Mouse (Mus musculus): Measurements from ENCODE around the gene Aadac.
A peak's percentile ranks its signal among the peaks of the same experiment; 100 is the strongest.

Gene Aadac

DNA sequence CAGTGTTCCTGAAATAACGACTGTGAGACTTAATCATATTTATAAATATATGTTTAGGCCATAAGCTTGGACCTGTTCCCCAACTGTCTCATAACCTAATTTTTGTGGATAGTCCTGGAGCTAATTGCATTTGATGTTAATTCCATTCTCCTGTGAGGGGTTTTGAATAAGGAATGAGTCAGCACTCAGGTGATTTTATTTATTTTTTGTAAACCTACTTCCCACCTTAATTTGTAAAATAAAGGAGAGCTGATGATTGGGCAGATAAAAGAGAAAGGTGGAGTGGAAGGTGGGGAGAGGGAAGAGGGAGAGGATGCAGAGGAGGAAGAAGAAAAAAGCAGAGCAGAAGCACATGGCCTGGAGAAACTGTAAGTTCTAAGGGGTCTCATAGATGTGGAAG lies at the start of gene Aadac:
Gene Aadac, plus strand, starts transcription at position 301 of the 400 bp plus-strand sequence.
- DNase-seq (ENCODE audit: low spot score in 2 of 2), result no peak

DNA sequence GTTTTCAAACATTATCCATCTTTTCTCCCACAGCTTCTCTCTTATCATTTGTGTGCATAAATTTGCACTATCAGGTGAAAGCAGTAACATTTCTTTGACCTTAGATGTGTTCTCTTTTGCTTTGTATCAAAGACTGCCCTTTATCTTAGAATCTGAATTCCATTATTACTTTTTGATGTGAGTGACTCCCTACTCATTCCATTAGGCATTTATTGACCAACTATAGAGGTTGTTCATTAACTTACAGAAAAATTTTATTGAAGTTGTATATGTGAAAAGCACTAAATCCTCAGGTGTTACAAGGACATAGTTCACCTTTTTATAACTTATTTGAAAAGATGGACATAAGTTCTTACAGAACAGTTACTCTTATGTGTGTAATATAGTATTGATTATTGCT lies 21.9 kb upstream of the Aadac start:
- no peak for DNase-seq (ENCODE audit: low spot score in 2 of 2)

DNA sequence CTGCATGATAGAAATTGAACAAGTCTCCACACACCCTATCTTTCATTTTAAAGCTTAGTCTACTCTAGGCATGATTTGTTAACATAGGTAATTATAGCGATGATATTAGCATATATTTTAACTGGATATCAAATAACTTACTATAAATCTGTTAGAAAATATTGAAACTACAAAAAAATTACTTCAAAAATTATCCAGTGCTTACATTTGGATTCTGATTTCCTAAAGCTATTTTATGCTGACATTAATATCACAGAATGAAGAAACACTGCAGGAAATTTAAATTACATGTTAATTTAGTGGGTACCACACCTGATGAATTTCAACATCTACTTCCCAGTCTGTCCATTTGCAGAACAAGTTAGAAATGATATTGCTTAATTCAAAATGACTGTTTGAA lies 19.1 kb upstream of the Aadac start, which contains the start of gene Aadacl2:
Gene Aadacl2, plus strand, starts transcription at position 301 of the 400 bp plus-strand sequence.
- DNase-seq (ENCODE audit: low spot score in 2 of 2), result no peak

DNA sequence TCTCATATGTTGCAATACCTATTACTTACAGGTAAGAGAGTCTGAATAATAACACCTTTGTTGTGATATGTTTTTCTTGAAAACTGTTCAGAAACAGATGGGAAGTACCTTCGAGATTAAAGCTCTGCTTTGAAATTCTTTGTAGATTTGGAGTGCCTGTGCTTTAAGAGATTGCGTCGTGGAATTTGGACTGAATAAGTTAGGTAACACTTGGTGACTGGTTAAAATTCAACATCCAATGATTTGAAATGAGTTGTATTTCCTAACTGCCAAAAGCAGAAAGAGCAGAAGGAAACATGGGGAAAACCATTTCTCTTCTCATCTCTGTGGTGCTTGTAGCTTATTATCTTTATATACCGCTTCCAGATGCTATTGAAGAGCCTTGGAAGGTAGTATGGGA lies 6.0 kb downstream of the Aadac start:
- no peak for DNase-seq (ENCODE audit: low spot score in 2 of 2)

DNA sequence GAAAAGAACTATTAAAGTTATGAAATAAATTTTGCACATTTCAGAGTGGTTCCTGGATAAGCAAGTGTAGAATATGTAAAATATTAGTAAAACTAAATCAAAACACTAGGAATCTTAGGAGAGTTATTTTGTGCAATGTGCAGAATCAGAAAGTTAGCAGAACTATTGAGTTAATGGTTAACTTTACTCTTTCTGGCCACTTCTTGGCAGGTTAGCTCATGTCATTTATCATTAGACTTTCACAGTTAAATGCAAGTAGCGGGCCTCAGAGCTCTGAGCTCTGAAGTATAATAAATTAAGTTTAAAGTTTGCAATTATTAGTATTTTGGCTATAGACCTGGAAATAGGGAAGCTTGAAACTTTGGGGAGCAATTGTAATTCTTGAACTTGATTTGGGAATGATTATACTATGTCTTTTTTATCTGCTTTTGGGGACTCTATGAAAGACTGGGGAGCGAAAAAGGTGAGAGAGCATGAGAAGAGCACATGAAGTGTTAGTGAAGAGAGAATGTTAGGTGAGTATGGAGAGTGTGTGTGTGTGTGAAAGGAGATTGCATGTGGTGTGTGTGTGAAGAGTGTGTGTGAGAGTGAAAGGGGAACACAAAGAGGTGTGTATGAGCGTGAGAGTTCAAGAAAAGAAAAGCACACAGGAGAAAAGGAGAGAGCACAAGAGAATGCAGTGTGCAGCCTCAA lies 20.9 kb downstream of the Aadac start:
- no peak for DNase-seq (ENCODE audit: low spot score in 2 of 2)

DNA sequence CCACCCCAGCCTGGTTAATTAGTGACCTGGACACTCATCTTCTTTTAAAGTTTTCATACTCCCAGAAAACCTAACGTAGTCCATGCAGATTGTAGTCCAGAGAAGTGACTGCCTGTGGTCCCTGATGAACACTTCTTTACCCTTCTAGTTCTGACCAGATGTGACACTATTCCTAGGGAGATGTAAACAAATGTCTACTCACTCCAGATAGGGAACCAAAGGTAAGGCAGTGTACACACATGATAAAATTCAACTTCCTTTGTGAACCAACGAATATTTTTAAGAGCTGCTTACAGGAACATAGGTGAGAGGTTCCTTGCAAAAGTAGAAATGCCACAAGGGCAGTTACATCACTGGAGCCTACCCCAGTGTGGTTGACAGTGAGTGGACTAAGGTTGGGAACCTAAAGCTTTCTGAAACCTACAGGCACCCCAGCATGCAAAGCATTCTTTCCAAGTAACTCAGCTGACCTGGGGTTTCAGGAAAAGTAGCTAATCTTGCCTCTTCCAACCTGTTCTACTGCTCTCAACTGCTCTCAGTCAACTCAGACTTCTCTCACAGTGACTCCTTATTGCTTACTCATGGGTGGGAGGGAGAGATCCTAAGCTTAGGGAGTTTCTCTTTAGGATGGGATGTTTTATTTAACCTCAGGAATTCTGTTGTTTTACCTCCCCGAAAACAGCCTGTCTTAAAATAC lies 27.9 kb downstream of the Aadac start:
- peak in 1 of 2 experiments; percentile 2 for DNase-seq (ENCODE audit: low spot score in 2 of 2)

DNA sequence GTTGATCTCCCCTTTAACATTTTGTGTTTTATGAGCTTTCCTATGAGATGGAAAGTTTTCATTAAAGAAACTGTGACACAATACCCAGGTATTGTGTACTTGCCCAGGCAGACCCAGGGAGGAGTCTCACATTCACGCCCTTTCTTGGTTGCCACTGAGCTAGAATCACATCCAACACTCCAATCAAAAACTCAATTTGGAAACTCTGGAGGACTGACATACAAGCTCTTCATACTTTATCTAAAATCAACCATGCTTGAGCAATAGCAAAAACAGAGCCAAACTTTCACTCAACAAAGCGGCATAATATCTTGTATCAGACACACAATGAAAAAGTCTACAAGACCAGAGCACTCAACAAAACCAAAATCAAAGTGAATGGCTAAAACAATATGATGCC lies 28.4 kb downstream of the Aadac start:
- DNase-seq (ENCODE audit: low spot score in 2 of 2), result peak in 1 of 2 experiments; percentile 2

DNA sequence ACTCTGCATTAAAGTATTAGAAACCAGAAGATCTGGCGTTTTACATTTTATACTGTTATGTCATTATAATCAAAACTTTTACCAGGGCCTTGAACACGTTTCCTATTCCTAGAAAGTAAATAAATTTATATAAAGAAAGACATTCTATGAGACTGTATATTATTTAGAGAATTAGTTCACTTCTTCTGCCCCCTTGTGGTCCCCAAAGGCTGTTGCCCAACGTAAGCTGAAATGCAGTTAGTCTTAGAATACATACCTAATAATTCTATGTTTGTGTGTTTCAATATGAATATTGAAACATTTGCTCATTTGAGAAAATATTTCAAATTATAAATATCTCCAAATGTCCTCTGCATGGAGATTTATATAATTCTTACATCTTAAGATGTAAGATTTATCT lies 30.9 kb downstream of the Aadac start:
- DNase-seq (ENCODE audit: low spot score in 2 of 2), result no peak

DNA sequence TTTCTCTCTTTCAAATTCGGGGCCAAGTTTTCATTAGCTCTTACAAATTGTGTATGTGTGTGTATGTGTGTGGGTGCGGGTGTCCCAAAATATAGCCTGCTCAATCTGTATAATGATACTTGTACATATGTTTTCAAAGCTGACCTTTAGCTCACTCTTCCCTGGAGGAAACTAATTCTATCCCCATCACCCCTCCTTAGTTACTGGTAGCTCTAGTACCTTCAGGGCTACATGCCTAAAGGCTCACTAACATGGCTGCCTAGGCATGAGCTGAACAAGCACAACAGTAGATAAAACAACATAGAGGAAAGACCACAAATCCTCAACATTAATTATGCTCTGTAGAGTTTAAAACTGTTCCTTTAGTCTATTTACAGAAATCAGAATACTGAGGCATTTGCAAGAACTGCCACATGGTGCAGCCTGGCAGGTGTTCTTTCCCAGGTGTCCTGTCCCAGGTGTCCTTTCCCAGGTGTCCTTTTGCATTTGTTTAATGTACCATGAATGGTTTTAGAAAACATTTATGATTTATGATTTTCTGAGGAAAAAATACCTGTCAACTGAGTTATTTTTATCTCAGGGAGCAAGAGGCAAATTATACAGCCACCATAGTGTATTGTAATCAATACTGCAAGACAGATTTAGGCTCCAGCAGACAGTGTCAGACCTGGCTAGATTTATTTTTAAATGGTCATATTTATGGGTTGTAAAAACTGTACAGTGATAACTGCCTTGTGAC lies 31.7 kb downstream of the Aadac start:
- no peak for DNase-seq (ENCODE audit: low spot score in 2 of 2)

DNA sequence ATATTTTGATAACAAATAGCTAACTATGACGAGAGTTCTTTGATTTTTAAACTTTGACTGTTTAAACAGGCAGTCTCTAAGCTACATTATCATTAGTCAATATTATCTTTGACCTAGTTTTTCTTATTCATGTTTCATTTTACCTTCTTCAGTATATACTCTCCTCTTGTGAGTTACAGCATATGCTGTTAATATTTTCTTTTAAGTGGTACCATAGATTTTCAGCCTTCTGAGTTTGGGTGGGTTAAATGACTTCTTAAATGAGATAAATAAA lies 32.2 kb downstream of the Aadac start:
- DNase-seq (ENCODE audit: low spot score in 2 of 2), result no peak

DNA sequence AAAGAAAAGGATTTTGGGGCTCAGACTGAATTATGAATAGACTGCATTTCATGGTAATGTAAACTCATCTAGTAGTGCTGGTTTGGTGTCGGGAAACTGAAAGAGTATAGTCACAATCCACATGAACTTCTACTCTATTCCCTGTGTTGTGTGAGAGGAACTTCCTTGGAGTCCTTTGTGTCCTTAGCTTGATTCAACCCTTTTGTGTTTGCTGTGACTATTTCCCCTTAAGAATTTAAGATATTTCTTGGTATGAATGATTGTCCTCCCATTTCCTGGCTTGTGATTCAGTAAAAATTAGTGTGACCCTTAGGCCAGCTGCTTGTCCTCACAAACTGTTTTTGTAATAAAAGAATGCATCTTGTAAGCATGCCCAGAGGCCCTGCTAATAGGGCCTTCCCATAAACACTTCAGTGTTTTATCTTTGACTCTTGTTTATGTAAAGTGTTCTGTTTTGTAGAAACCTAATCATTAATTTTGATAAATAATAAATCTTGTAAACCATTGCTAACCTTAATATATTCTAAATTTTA lies 53.4 kb downstream of the Aadac start:
- no peak for DNase-seq (ENCODE audit: low spot score in 2 of 2)

DNA sequence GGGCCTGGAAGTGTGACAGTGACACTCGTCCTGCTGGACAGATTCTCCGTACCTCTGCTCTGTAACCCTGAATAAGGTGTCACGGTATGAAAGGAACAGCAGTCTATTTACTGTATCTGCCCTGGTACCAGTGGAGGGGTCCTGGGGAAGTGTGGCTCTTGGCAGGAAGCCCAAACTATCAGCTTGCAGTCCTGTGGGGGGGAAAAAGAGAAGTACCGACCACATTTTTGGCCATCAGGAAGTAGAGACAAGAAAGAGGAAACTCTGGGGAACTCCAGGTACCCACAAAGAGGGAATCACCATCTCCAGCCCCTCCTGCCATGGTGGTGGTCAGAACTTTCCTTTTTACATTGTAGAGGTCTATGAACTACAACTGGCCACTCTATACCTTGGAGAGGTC lies 55.1 kb downstream of the Aadac start:
- DNase-seq (ENCODE audit: low spot score in 2 of 2), result no peak

DNA sequence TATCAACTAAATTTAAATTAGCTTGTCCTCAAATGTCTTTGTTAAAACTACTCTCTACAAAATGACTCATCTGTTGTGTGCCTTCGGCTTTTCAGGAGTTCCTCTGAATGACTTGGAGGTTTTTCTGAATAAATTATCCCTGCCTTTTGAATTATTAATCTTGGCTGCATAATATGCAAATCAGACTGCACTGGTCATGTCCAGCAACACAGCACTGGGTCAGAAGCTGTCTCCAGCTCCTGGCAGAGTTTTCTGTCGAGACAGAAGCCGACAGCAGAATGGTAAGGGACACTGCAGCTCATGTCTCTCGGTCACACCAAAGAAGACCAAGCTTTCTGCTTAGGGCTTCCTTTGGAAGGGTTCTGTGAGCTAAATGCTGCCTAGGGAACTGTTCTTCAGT lies 56.1 kb downstream of the Aadac start, which contains the start of gene Sucnr1:
Gene Sucnr1, plus strand, starts transcription at position 222 of the 400 bp plus-strand sequence.
- peak in 1 of 2 experiments; percentile 19 for DNase-seq (ENCODE audit: low spot score in 2 of 2)

DNA sequence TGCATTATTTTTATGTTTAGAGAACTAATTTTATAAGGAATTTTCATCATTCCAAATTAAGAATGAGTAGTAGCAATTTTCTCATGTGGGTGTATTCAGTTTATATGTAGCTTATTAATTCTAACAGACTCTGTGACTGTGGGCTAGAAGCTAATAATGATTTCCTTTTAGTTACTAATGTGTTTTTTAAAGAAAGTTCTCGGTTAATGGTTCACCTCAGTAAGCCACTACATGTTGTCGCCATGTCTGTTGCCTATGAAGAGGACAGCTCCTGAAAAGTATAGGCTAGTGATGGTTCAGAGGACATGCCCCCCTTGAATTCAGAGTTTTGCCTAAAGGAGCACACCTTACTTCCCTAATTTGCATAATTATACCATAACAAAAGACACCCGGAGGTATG lies 57.2 kb downstream of the Aadac start:
- DNase-seq (ENCODE audit: low spot score in 2 of 2), result no peak

DNA sequence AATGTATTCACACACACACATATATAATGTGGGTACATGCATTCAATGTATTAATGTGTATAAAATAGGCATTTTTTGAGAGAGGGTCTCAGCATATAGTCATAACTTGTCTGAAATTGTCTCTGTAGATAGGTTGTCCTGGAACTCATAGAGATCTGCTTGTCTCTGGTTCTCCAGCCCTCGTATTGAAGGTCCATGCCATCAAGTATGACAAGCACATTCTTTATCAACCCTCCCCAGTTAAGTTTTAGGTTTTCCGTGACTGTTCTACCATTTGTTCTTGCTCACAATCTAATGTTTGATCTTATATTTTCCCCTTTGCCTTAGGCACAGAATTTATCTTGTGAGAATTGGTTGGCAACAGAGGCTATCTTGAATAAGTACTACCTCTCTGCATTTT lies 60.2 kb downstream of the Aadac start:
- DNase-seq (ENCODE audit: low spot score in 2 of 2), result no peak

All from urinary bladder, postnatal 36 days (tissue).